Mouse (Mus musculus): Measurements from ENCODE around the gene Angptl6.
"Not testable (repeated sequence)": the region's sequence is repeated elsewhere in the genome, so short reads cannot be mapped to it uniquely, and the experiment has no call there.

The Angptl6 gene

DNA sequence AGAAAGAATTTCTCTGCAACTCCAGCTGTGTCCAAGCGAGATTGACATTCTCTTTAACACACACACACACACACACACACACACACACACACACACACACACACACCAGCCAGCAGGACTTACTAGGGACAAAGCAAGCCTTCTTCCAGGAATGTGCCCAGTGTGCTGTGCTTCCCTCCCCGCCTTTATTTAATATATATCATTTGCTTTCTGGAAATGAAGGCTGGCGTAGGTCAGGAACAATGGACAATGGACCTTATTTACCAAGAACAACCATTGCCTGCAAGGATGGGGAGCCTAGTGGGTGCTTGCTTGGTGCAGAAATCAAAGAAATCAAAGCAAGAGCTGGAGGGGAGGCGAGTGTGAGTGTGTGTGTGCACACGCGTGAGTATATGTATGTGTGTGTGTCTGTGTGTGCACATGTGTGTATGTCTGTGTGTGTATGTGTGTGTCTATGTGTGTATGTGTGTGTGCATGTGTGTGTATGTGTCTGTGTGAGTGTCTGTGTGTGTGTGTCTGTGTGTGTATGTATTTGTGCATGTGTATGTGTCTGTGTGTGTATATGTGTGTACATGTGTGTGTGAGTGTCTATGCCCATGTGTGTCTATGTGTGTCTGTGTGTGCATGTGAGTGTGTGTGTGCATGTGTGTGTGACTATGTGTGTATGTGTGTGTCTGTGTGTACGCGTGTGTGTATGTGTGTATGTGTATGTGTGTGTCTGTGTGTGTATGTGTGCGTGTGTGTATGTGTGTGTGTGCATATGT, 42.2 kb downstream of the Angptl6 start:
- no peak for DNase-seq (ENCODE audit: low spot score)

DNA sequence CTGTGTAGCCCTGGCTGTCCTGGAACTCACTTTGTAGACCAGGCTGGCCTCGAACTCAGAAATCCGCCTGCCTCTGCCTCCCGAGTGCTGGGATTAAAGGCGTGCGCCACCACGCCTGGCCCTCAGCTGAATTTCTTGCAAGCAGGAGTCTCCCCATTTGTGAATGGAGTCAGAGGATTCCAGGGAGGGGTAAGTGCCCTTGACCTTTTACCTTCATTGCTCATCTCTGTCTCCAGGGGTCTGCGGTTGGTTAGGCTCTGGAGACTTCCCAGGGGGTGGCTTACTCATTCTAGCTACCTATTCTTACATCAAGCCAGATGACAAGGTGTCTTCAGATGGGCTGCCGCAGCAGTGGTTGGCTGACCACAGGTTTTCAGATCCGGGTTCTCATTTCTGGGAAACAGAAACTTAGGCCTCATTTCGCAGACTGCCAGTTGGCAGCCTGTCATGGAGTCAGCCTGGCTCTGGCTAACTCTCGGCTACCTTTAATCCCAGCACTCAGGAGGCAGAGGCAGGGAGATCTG, 44.0 kb downstream of the Angptl6 start:
- not testable (repeated sequence) for DNase-seq (ENCODE audit: low spot score)

DNA sequence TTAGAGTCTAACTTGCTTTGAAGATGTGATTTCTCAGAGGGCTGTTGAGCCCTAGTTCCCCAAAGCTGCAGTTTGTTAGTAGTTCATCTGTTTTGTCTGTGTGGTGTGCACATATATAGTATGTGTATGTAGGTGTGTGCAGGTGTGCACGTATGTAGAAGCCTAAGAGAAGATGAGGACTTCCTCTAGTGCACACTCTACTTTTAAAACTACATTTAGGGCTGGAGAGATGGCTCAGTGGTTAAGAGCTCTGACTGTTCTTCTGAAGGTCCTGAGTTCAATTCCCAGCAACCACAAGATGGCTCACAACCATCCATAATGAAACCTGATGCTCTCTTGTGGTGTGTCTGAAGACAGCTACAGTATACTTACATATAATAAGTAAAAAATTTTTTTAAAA, 44.6 kb downstream of the Angptl6 start:
- DNase-seq (ENCODE audit: low spot score), result no peak

DNA sequence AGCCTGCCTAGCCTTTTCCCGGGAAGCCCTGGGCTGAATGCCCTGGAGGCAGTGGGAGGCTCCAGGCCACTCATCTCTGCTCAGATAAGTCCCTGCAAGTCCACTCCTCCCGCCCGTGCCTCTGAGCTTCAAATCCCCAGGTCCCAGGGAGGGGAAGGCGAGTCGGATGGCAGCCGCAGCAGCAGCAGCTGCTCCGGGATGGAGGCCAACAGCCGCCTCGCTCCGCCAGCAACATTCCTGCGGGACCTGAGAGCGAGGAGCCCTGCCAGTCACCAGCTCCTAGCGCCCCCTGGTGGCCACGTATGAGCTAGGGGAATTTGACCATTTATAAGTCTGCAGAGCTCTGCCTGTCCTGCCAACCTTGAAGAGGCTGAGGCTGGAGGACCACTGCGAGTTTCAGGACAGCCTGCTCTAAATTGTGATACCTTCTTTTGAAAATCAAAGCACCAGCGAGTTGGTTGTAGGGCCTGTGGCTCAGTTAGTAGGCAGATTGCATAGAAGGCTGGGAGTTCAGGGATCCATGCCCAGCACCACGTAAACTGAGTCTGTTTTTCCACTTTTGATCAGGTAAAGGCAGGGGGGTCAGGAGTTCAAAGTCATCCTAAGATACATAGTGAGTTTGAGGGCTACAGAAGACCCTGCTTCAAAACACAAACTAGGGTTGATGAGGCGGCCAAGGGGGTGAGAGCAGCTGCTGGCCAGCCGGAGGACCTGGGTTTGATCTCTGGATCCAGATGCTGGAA, 48.5 kb downstream of the Angptl6 start:
- DNase-seq (ENCODE audit: low spot score), result peak; percentile 60

DNA sequence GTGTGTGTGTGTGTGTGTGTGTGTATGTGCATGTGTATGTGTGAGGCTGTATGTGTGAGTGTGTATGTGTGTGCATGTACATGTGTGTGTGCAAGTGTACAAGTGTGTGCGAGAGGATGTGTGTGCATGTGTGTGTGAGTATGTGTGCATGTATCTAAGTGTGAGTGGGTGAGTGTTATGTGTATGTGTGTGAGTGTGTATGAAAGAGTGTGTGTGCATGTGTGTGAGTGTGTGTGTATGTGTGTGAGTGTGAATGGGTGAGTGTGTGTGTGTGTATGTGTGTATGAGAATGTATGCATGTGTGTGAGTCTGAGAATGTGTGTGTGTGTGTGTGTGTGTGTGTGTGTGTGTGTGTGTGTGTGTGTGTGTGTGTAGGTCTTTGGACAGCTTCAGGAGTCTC, 51.4 kb downstream of the Angptl6 start:
- DNase-seq (ENCODE audit: low spot score), result no peak

DNA sequence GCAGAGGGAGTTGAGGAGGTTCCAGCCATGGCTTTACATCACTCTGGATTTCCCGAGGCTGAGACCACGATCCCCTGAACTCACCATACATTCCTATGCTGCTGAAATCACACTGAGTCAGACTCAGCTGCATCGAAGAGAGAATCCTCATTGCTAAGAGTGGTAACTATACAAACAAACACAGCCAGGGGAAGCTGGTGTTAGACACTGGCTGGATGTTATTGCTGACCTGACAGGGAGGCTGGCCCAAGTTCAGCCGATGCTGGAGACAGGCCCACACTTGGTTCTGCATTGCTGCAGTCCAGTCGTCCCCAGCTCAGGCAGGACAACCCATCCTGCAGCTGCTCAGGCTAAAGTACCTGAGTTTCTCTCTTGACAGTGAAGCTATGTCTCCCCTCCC, 53.7 kb downstream of the Angptl6 start:
- DNase-seq (ENCODE audit: low spot score), result no peak
